Mouse (Mus musculus) ovary, adult 10 weeks (tissue): Measurements from ENCODE around the gene Prr7. TPM values are rescaled to one million over a fixed set of nuclear protein-coding genes. Genes with fewer than 3 reads are reported as not detected.

ENCODE experiments used
- polyA plus RNA-seq: library from polyadenylated mRNA; stranded (reverse); fragments of 350-450 nt; fragmentation: Illumina TruSeq; extraction: RNeasy Lipid Tissue Mini Kit (QIAGEN cat#74804); gene quantifications from one replicate; pipeline ENCODE4 v1.2.3, GENCODE M21; 2014

The Prr7 gene
- not detected for polyA plus RNA-seq

GRCm38 (mm10) chr13:55464027-55464884 lies at the start of gene Prr7:
TSS of gene Prr7 (plus strand) at chr13:55464267.

DNA sequence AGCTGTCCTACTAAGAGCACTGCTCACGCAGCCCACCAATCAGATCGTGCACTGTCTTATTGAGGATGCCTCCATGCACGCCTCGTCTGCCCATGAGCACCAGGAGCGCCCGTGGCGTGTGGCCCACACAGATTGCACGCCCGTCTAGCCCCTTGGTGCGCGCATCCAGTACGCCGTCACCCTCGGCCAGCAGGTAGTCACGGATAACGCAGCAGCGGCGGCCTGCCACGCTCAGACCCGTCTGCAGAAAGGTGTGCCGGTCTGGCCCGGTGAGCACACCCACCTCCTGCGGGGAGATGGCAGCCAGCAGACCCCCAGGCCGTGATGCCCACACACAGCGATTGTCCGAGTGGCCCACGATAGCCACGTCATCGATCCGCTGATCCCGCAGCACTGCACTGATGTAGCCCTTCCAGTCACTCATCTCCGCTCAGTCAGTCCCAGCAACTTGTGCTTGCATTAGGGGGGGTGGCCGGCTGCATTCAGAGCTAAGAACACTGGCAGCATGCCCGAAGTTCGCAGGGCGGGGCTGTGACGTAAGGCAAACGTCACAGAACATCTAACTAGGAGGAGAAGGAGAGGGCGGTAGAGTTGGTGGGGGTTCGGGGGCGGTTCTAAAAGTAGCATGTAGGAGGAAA lies 49.2 kb upstream of the Prr7 start, which contains the start of gene Pfn3:
Gene Pfn3, minus strand, starts transcription at position 490 of the 638 bp plus-strand sequence.

GRCm38 (mm10) chr13:55426613-55427012 lies 37.5 kb upstream of the Prr7 start, which contains the start of gene F12:
TSS of gene F12 (minus strand) at chr13:55426793.

GRCm38 (mm10) chr13:55444937-55445315 lies 19.1 kb upstream of the Prr7 start, which contains the start of gene Grk6:
TSS of gene Grk6 (plus strand) at chr13:55445072.

DNA sequence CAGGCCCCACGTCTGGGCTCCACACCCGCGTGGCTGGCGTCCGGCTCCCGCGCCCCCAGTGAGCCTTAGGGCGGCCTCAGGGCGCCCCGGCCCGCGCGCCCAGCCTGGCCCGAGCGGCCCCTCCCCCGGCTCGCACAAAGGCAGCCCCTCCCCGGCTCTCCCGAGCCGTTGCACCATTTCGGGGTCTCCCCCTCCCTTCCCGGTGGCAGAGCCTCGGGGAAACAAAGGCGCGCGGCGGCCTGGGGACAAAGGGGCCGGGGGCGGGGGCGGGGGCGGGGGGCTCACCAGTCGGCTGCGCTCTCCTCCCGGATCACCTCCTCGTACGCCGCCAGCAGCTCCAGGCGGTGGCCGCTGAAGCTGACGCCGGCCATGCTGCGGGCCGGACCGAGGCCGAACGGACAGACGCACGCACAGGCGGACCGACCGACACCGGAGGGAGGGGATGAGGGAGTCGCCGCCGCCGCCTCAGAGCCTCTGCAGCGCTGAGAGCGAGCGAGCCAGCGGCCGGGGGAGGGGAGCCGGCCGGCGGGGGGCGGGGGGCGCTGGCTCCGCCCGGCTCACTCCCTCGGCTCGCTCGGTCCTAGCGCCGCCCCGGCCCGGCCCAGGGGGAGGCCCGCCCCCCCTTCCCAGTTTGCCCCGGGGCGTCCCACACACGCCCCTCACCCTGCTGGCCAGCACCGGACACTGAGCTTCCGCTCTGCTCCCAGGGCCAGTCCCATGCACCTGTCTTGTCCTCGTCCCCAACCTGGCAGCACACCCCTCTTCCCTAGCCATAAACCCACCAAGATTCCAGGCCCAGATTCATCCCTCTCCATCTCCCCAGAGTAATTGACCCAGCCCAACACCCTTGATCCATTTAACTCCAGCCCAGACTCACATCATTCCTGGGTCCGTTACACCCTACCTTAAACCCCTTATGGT lies 23.8 kb downstream of the Prr7 start, which contains the start of gene Dbn1:
Gene Dbn1, minus strand, starts transcription at position 534 of the 921 bp plus-strand sequence.

DNA sequence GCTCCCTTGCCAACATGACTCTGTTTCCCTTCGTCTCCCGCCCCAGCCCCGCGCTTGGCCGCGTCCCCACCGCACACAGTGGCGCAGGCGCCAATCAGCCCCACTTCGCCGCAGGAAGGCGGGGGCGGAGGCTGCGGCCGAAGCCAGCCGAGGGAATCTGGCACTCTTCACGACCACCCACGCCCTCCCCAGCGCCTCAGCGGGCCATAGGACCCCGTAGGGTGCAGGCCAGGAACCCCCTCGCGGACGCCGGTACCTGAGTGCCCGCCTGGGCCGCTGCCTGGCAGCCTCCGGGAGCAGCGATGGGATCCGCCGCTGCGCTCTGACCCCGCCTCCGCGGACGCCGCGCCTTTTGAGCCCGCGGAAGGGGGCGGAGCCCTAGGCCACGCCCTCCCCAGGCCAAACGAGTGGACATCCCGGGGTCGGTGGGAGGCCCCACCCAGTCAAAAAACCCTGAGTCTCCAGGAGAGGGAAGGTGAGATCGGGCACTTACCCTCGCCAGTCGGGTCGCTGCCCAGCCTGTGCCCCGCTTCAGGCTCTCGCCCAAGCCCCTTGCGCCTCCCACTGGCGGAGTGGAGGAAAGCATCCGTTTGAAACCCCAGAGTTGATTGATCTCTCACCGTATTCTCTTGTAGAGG lies 49.2 kb downstream of the Prr7 start, which contains the start of gene Pdlim7:
Gene Pdlim7, minus strand, starts transcription at position 566 of the 638 bp plus-strand sequence.

Other genes with a start within 250 kb of the Prr7 start
- gene Prelid1, start 143.8 kb upstream of the Prr7 start, polyA plus RNA-seq: 4.0 TPM
- 3.6 TPM for gene Rab24, start 142.3 kb upstream of the Prr7 start, polyA plus RNA-seq
- gene Mxd3, start 134.4 kb upstream of the Prr7 start, polyA plus RNA-seq: 0.68 TPM
- 34.2 TPM for gene Lman2, start 101.5 kb upstream of the Prr7 start, polyA plus RNA-seq
- gene Rgs14, start 94.5 kb upstream of the Prr7 start, polyA plus RNA-seq: not detected
- not detected for gene Slc34a1, start 66.1 kb upstream of the Prr7 start, polyA plus RNA-seq
- gene Pfn3, start 49.0 kb upstream of the Prr7 start, polyA plus RNA-seq: not detected
- not detected for gene F12, start 37.5 kb upstream of the Prr7 start, polyA plus RNA-seq
- 4.1 TPM for gene Grk6, start 19.2 kb upstream of the Prr7 start, polyA plus RNA-seq
- 3.1 TPM for gene Dbn1, start 23.8 kb downstream of the Prr7 start, polyA plus RNA-seq
- 0.43 TPM for gene Pdlim7, start 49.4 kb downstream of the Prr7 start, polyA plus RNA-seq
- not detected for gene Dok3, start 65.0 kb downstream of the Prr7 start, polyA plus RNA-seq
- 2.7 TPM for gene Ddx41, start 72.4 kb downstream of the Prr7 start, polyA plus RNA-seq
- gene Fam193b, start 106.9 kb downstream of the Prr7 start, polyA plus RNA-seq: 4.6 TPM
- gene Tmed9, start 109.5 kb downstream of the Prr7 start, polyA plus RNA-seq: 84.6 TPM
- 1.7 TPM for gene B4galt7, start 135.6 kb downstream of the Prr7 start, polyA plus RNA-seq
- 59.7 TPM for gene Caml, start 158.7 kb downstream of the Prr7 start, polyA plus RNA-seq
- gene Ddx46, start 170.8 kb downstream of the Prr7 start, polyA plus RNA-seq: 86.1 TPM
- gene B230219D22Rik, start 228.9 kb downstream of the Prr7 start, polyA plus RNA-seq: 208 TPM